Mouse (Mus musculus) G1E (cell line): ENCODE results near the gene Park7. TPM values are rescaled to one million over a fixed set of nuclear protein-coding genes. Genes with fewer than 3 reads are reported as not detected.

Experiments used
- ATAC-seq: 2 replicates; pipeline ENCODE4 v1.8.0; 2016; ENCODE audit warnings: mild to moderate bottlenecking; ENCODE audit not compliant: insufficient number of reproducible peaks, poor library complexity, low FRiP score, severe bottlenecking; ENCODE audit errors: extremely low read depth
- DNase-seq: peaks from one replicate; pipeline ENCODE4 v3.0.0; 2012; ENCODE audit warnings: low spot score
- H3K27me3 ChIP-seq: 2 replicates; pipeline ENCODE4 v1.6.1; 2012; ENCODE audit warnings: mild to moderate bottlenecking, low read length, inconsistent platforms; ENCODE audit not compliant: insufficient read depth
- H3K36me3 ChIP-seq: replicated peaks from 2 replicates; pipeline ENCODE3; 2012; ENCODE audit warnings: mild to moderate bottlenecking, inconsistent platforms
- H3K4me1 ChIP-seq: 2 replicates; pipeline ENCODE4 v1.6.1; 2012; ENCODE audit warnings: low read depth, low read length, inconsistent platforms, mixed read lengths; ENCODE audit not compliant: insufficient read depth
- H3K4me3 ChIP-seq: 2 replicates; pipeline ENCODE4 v1.5.1; 2012; ENCODE audit warnings: low read depth, mild to moderate bottlenecking, inconsistent platforms, low read length, moderate library complexity, mixed read lengths
- H3K9me3 ChIP-seq: replicated peaks from 2 replicates; pipeline ENCODE4 v1.6.1; 2012; ENCODE audit warnings: inconsistent platforms
- CTCF ChIP-seq: IDR thresholded peaks from 2 replicates; pipeline ENCODE4 v1.5.1; 2012; ENCODE audit warnings: low read depth, low read length, inconsistent platforms, mixed read lengths
- GATA1 ChIP-seq: IDR thresholded peaks from 2 replicates; pipeline ENCODE4 v1.6.1; 2012; ENCODE audit warnings: borderline replicate concordance, low read length, inconsistent platforms, mixed read lengths
- GATA2 ChIP-seq: IDR thresholded peaks from 2 replicates; pipeline ENCODE4 v1.6.1; 2012; ENCODE audit warnings: low read depth, low read length, inconsistent platforms, borderline replicate concordance
- POLR2AphosphoS5 ChIP-seq: IDR thresholded peaks from 2 replicates; pipeline ENCODE4 v1.6.1; 2012; ENCODE audit warnings: low read depth, low read length, inconsistent platforms; ENCODE audit not compliant: insufficient replicate concordance
- TAL1 ChIP-seq: conservative IDR thresholded peaks from 2 replicates; pipeline ENCODE4 v1.6.1; 2012; ENCODE audit warnings: low read depth, low read length, inconsistent platforms, mixed read lengths
- polyA plus RNA-seq: library from polyadenylated mRNA; stranded (reverse); fragments of >175 nt; gene quantifications from 2 replicates; pipeline ENCODE4 v1.2.3, GENCODE M21; 2012
- total RNA-seq, 2 experiments: library from RNA; stranded (forward) in 1 of 2; stranded (reverse) in 1 of 2; fragments of 200-1000 nt in 1 of 2; fragments of >200 nt in 1 of 2; fragmentation: Nextera tagmentation in 1 of 2; gene quantifications; 2 replicates each; pipeline ENCODE4 v1.2.3; 2014 to 2017

Gene Park7
- total and polyA plus RNA-seq, 3 experiments: 204 to 398 (median 342) TPM

- no peak for DNase-seq
- Histone ChIP-seq H3K27me3 (peaks cover 21% of the 10 kb centered on the region), H3K9me3 (no peaks in the 10 kb centered on the region), H3K36me3 (no peaks in the 10 kb centered on the region), H3K4me1 (peaks cover 8% of the 10 kb centered on the region), H3K4me3 (no peak overlapping the region)
- ATAC-seq: no peak
- no peak for TF ChIP-seq GATA2
- no peak for TF ChIP-seq POLR2AphosphoS5
Measured at GRCm38 (mm10) chr4:150944707-150945106, 30.5 kb upstream of the Park7 start.

GRCm38 (mm10) chr4:150939991-150940651 lies 25.9 kb upstream of the Park7 start:
- Histone ChIP-seq H3K27me3 (peaks cover 19% of the 10 kb centered on the region; the same call in 1 of the 2 replicates), H3K4me1 (peaks cover 8% of the 10 kb centered on the region), H3K9me3 (no peaks in the 10 kb centered on the region), H3K36me3 (no peaks in the 10 kb centered on the region), H3K4me3 (no peak overlapping the region)
- DNase-seq (no peak), ATAC-seq (no peak)
- TF ChIP-seq GATA1: no peak
- no peak for TF ChIP-seq POLR2AphosphoS5
- TF ChIP-seq TAL1: no peak
- TF ChIP-seq CTCF: no peak
- no peak for TF ChIP-seq GATA2

GRCm38 (mm10) chr4:150938063-150938452 lies 23.8 kb upstream of the Park7 start:
- DNase-seq: no peak
- peaks cover 8% of the 10 kb centered on the region for H3K4me1 ChIP-seq
- ATAC-seq: no peak
- TF ChIP-seq GATA1 (no peak), CTCF (no peak), TAL1 (no peak), GATA2 (no peak), POLR2AphosphoS5 (no peak)
- H3K9me3 ChIP-seq: no peaks in the 10 kb centered on the region
- peaks cover 24% of the 10 kb centered on the region for H3K27me3 ChIP-seq
- no peaks in the 10 kb centered on the region for H3K36me3 ChIP-seq
- no peak overlapping the region for H3K4me3 ChIP-seq

- no peak overlapping the region for H3K4me3 ChIP-seq
- H3K9me3 ChIP-seq: no peaks in the 10 kb centered on the region
- no peaks in the 10 kb centered on the region for H3K36me3 ChIP-seq
- H3K27me3 ChIP-seq: peaks cover 21% of the 10 kb centered on the region
- DNase-seq (no peak), ATAC-seq (no peak)
- TF ChIP-seq CTCF (no peak), POLR2AphosphoS5 (no peak), GATA1 (no peak), TAL1 (no peak), GATA2 (no peak)
- H3K4me1 ChIP-seq: peaks cover 8% of the 10 kb centered on the region
Measured at GRCm38 (mm10) chr4:150937293-150938062, 23.2 kb upstream of the Park7 start.

GRCm38 (mm10) chr4:150933503-150933902 lies 19.3 kb upstream of the Park7 start:
- no peak for ATAC-seq
- Histone ChIP-seq H3K36me3 (no peaks in the 10 kb centered on the region), H3K9me3 (no peaks in the 10 kb centered on the region), H3K4me3 (no peak overlapping the region), H3K27me3 (peaks cover 23% of the 10 kb centered on the region), H3K4me1 (0 out of 2 replicates have a peak, but pooled peaks cover 4% of the 10 kb centered on the region)
- TF ChIP-seq TAL1 (no peak), CTCF (no peak), GATA1 (no peak), GATA2 (no peak), POLR2AphosphoS5 (no peak)
- DNase-seq: no peak

GRCm38 (mm10) chr4:150927789-150928188 lies 13.6 kb upstream of the Park7 start:
- TF ChIP-seq TAL1 (no peak), CTCF (no peak), POLR2AphosphoS5 (no peak), GATA2 (no peak), GATA1 (no peak)
- peaks cover 34% of the 10 kb centered on the region for H3K4me1 ChIP-seq
- DNase-seq (no peak), ATAC-seq (no peak)
- peaks cover 17% of the 10 kb centered on the region for H3K27me3 ChIP-seq
- H3K36me3 ChIP-seq: no peaks in the 10 kb centered on the region
- H3K9me3 ChIP-seq: no peaks in the 10 kb centered on the region
- no peak overlapping the region for H3K4me3 ChIP-seq
